Mouse (Mus musculus): ENCODE data around the gene Lrrc74a. TPM values are rescaled to one million over a fixed set of nuclear protein-coding genes. Genes with fewer than 3 reads are reported as not detected.

Gene Lrrc74a
- polyA plus RNA-seq, 1 experiment, result 0.08 TPM

DNA sequence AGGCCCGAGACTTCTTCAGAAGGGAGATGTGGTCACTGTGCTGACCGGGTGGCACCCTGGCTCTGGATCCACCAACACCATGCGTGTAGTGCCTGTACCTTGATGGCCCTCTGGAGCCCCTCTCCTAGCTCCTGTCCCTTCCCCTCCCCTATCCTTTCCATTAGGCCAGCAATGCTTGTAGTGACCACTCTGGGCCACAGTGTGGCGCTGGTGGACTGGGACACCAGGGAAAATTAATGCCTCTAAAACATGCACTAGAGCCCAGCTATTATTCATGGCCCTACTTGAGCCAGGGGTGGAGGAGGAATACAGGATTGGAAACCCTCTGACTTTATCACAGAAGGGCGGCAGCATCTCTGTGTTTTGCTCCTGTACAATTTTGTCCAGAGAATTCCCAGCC lies 18.8 kb upstream of the Lrrc74a start:
- H3K27ac ChIP-seq (ENCODE audit: control insufficient read depth, insufficient read depth, low read length), result no peak overlapping the region
- no peaks in the 10 kb centered on the region for H3K36me3 ChIP-seq (ENCODE audit: control insufficient read depth, insufficient read depth, low read length)
- 76% methylated on average over 5 of the region's 5 CpGs for WGBS
- TF ChIP-seq CTCF (IDR thresholded peaks at IDR 0.05; ENCODE audit: borderline replicate concordance, control insufficient read depth, extremely low read depth, insufficient read depth, low read length, poor library complexity), result 0 out of 2 replicates have a peak, but pooled peaks have one; percentile 21
- TF ChIP-seq POLR2A (IDR thresholded peaks at IDR 0.05; ENCODE audit: control insufficient read depth, extremely low read depth, insufficient read depth, low read length, poor library complexity), result no peak
- H3K4me3 ChIP-seq (ENCODE audit: control insufficient read depth, insufficient read depth, low read length), result no peak overlapping the region
- H3K4me1 ChIP-seq (replicated peaks; ENCODE audit: control insufficient read depth, insufficient read depth, low read length), result no peaks in the 10 kb centered on the region
- no peaks in the 10 kb centered on the region for H3K27me3 ChIP-seq (ENCODE audit: control insufficient read depth, insufficient read depth, low read length)
- peak; percentile 64 for DNase-seq

GRCm38 (mm10) chr12:86716962-86717361 lies 17.2 kb upstream of the Lrrc74a start:
- no peak overlapping the region for H3K4me3 ChIP-seq (ENCODE audit: control insufficient read depth, insufficient read depth, low read length)
- no peaks in the 10 kb centered on the region for H3K4me1 ChIP-seq (replicated peaks; ENCODE audit: control insufficient read depth, insufficient read depth, low read length)
- WGBS, result 97% methylated on average over 11 of the region's 11 CpGs
- TF ChIP-seq POLR2A (IDR thresholded peaks at IDR 0.05; ENCODE audit: control insufficient read depth, extremely low read depth, insufficient read depth, low read length, poor library complexity) (no peak), CTCF (IDR thresholded peaks at IDR 0.05; ENCODE audit: borderline replicate concordance, control insufficient read depth, extremely low read depth, insufficient read depth, low read length, poor library complexity) (no peak)
- no peaks in the 10 kb centered on the region for H3K27me3 ChIP-seq (ENCODE audit: control insufficient read depth, insufficient read depth, low read length)
- no peak for DNase-seq
- no peak overlapping the region for H3K27ac ChIP-seq (ENCODE audit: control insufficient read depth, insufficient read depth, low read length)
- H3K36me3 ChIP-seq (ENCODE audit: control insufficient read depth, insufficient read depth, low read length), result no peaks in the 10 kb centered on the region

- H3K4me3 ChIP-seq (ENCODE audit: control insufficient read depth, insufficient read depth, low read length), result no peak overlapping the region
- no peaks in the 10 kb centered on the region for H3K36me3 ChIP-seq (ENCODE audit: control insufficient read depth, insufficient read depth, low read length)
- TF ChIP-seq POLR2A (IDR thresholded peaks at IDR 0.05; ENCODE audit: control insufficient read depth, extremely low read depth, insufficient read depth, low read length, poor library complexity) (no peak), CTCF (IDR thresholded peaks at IDR 0.05; ENCODE audit: borderline replicate concordance, control insufficient read depth, extremely low read depth, insufficient read depth, low read length, poor library complexity) (no peak)
- no peak overlapping the region for H3K27ac ChIP-seq (ENCODE audit: control insufficient read depth, insufficient read depth, low read length)
- DNase-seq, result no peak
- no peaks in the 10 kb centered on the region for H3K27me3 ChIP-seq (ENCODE audit: control insufficient read depth, insufficient read depth, low read length)
- 95% methylated on average over 18 of the region's 18 CpGs for WGBS
- H3K4me1 ChIP-seq (replicated peaks; ENCODE audit: control insufficient read depth, insufficient read depth, low read length), result no peaks in the 10 kb centered on the region
Observed at GRCm38 (mm10) chr12:86719961-86720639, 14.1 kb upstream of the Lrrc74a start.

DNA sequence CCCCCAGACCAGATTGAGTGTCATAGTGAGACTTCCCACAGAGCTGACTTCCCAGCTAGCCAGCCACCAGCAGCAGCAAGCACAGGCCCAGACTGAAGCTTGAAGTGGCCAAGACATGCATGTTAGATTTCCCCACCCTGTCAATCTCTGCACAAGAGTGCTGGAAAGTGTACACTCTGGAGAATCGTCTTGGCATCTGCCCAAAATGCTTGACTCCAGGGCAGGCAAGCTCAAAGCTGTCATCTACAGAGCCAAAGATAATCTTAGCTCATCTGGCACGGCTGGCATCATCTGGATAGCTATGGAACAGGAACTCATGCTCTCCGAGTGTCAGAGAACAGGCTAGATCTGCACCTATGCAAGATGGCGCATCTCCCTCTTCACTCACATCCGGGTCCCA lies 12.7 kb upstream of the Lrrc74a start:
- Histone ChIP-seq H3K36me3 (ENCODE audit: control insufficient read depth, insufficient read depth, low read length) (no peaks in the 10 kb centered on the region), H3K4me1 (replicated peaks; ENCODE audit: control insufficient read depth, insufficient read depth, low read length) (no peaks in the 10 kb centered on the region; the same call in 1 of the 2 replicates), H3K4me3 (ENCODE audit: control insufficient read depth, insufficient read depth, low read length) (no peak overlapping the region), H3K27ac (ENCODE audit: control insufficient read depth, insufficient read depth, low read length) (no peak overlapping the region), H3K27me3 (ENCODE audit: control insufficient read depth, insufficient read depth, low read length) (no peaks in the 10 kb centered on the region)
- 88% methylated on average over 5 of the region's 5 CpGs for WGBS
- no peak for DNase-seq
- TF ChIP-seq POLR2A (IDR thresholded peaks at IDR 0.05; ENCODE audit: control insufficient read depth, extremely low read depth, insufficient read depth, low read length, poor library complexity), result no peak
- no peak for TF ChIP-seq CTCF (IDR thresholded peaks at IDR 0.05; ENCODE audit: borderline replicate concordance, control insufficient read depth, extremely low read depth, insufficient read depth, low read length, poor library complexity)

GRCm38 (mm10) chr12:86724300-86724699 lies 9.9 kb upstream of the Lrrc74a start:
- no peak for DNase-seq
- TF ChIP-seq POLR2A (IDR thresholded peaks at IDR 0.05; ENCODE audit: control insufficient read depth, extremely low read depth, insufficient read depth, low read length, poor library complexity), result no peak
- TF ChIP-seq CTCF (IDR thresholded peaks at IDR 0.05; ENCODE audit: borderline replicate concordance, control insufficient read depth, extremely low read depth, insufficient read depth, low read length, poor library complexity), result no peak
- Histone ChIP-seq H3K4me3 (ENCODE audit: control insufficient read depth, insufficient read depth, low read length) (no peak overlapping the region), H3K4me1 (replicated peaks; ENCODE audit: control insufficient read depth, insufficient read depth, low read length) (no peaks in the 10 kb centered on the region; the same call in 1 of the 2 replicates), H3K27me3 (ENCODE audit: control insufficient read depth, insufficient read depth, low read length) (no peaks in the 10 kb centered on the region), H3K27ac (ENCODE audit: control insufficient read depth, insufficient read depth, low read length) (no peak overlapping the region), H3K36me3 (ENCODE audit: control insufficient read depth, insufficient read depth, low read length) (no peaks in the 10 kb centered on the region)
- 82% methylated on average over 2 of the region's 2 CpGs for WGBS

- no peak for DNase-seq
- H3K27ac ChIP-seq (ENCODE audit: control insufficient read depth, insufficient read depth, low read length), result no peak overlapping the region
- no peaks in the 10 kb centered on the region; the same call in 1 of the 2 replicates for H3K4me1 ChIP-seq (replicated peaks; ENCODE audit: control insufficient read depth, insufficient read depth, low read length)
- peak overlapping the region; percentile 85 for H3K4me3 ChIP-seq (ENCODE audit: control insufficient read depth, insufficient read depth, low read length)
- no peaks in the 10 kb centered on the region for H3K36me3 ChIP-seq (ENCODE audit: control insufficient read depth, insufficient read depth, low read length)
- TF ChIP-seq CTCF (IDR thresholded peaks at IDR 0.05; ENCODE audit: borderline replicate concordance, control insufficient read depth, extremely low read depth, insufficient read depth, low read length, poor library complexity), result no peak
- no peak for TF ChIP-seq POLR2A (IDR thresholded peaks at IDR 0.05; ENCODE audit: control insufficient read depth, extremely low read depth, insufficient read depth, low read length, poor library complexity)
- no peaks in the 10 kb centered on the region for H3K27me3 ChIP-seq (ENCODE audit: control insufficient read depth, insufficient read depth, low read length)
- 1% methylated on average over 19 of the region's 19 CpGs for WGBS
Observed at GRCm38 (mm10) chr12:86725706-86726105, 8.5 kb upstream of the Lrrc74a start.
